Mouse (Mus musculus) spleen, adult 2 months (tissue): ENCODE data around the gene Polr1a. TPM values are rescaled to one million over a fixed set of nuclear protein-coding genes. Genes with fewer than 3 reads are reported as not detected.

Source experiments
- DNase-seq, 2 experiments: peaks; one replicate each; pipeline versions ENCODE4 v3.0.0 to v3.0.0-alpha.2; 2012 to 2021; ENCODE audit warnings: low spot score in 2 of 2, low read depth in 1 of 2
- H3K27ac ChIP-seq: fragments of 200-500 bp; 2 replicates; pipeline ENCODE4 v1.5.1; 2012; ENCODE audit warnings: low read length, inconsistent platforms; ENCODE audit not compliant: insufficient read depth
- H3K27me3 ChIP-seq: fragments of 200-500 bp; 2 replicates; pipeline ENCODE4 v1.6.1; 2012; ENCODE audit warnings: mild to moderate bottlenecking, moderate library complexity, low read length, inconsistent platforms; ENCODE audit not compliant: control insufficient read depth, insufficient read depth
- H3K36me3 ChIP-seq: fragments of 200-500 bp; 2 replicates; pipeline ENCODE4 v1.6.1; 2012; ENCODE audit warnings: mild to moderate bottlenecking, low read length, inconsistent platforms; ENCODE audit not compliant: control insufficient read depth, insufficient read depth
- H3K4me1 ChIP-seq: fragments of 200-500 bp; 2 replicates; pipeline ENCODE4 v1.6.1; 2011; ENCODE audit warnings: inconsistent platforms; ENCODE audit not compliant: control insufficient read depth, insufficient read depth, insufficient read length
- H3K4me3 ChIP-seq: fragments of 200-500 bp; 2 replicates; pipeline ENCODE4 v1.5.1; 2011; ENCODE audit warnings: mild to moderate bottlenecking, inconsistent platforms; ENCODE audit not compliant: insufficient read depth, insufficient read length; ENCODE audit errors: extremely low read depth
- CTCF ChIP-seq: fragments of 200-500 bp; IDR thresholded peaks from 2 replicates; pipeline ENCODE4 v1.5.1; 2011; ENCODE audit warnings: mild to moderate bottlenecking, inconsistent platforms; ENCODE audit not compliant: insufficient read depth, insufficient read length, insufficient replicate concordance; ENCODE audit errors: extremely low read depth
- POLR2A ChIP-seq: fragments of 200-500 bp; IDR thresholded peaks from 2 replicates; pipeline ENCODE4 v1.6.1; 2011; ENCODE audit warnings: low read depth, low read length, inconsistent platforms
- WGBS: fragments of 180-500 bp; shearing (Covaris S2); methylation state at CpG from one replicate; pipeline ENCODE4 v1.1.7; 2018; 5-methylcytosine and 5-hydroxymethylcytosine counted together
- polyA plus RNA-seq: library from polyadenylated mRNA; depleted of rRNA; stranded (reverse); fragments of >200 nt; gene quantifications from 2 replicates; pipeline ENCODE4 v1.2.3, GENCODE M21; 2012

The Polr1a gene
- polyA plus RNA-seq, 1 experiment, result 16.3 TPM

DNA sequence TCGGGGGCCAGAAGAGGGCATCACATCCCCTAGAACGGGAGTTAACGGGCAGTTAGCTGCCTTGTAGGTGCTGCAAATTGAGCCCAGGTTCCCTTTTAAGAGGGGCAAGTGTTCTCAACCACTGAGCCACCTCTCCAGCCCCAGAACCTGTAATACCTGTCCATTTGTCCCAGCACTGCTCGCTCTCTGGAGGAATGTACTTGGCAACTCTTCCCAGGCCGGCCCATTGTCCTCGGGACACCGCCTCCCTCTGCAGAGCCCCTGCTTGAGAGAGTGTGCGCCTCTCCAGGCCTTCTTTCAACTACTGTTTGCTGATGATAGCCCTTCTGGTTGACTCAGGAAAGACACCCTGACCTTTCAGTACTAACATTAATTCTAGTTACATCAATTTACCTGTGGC lies 37.3 kb downstream of the Polr1a start:
- WGBS, result 96% methylated on average over 8 of the region's 8 CpGs
- TF ChIP-seq CTCF (no peak), POLR2A (no peak)
- no peak overlapping the region for H3K27ac ChIP-seq

GRCm38 (mm10) chr6:71949721-71950120 lies 40.9 kb downstream of the Polr1a start:
- Histone ChIP-seq H3K27ac (no peak overlapping the region; the same call in 1 of the 2 replicates), H3K4me1 (peaks cover 3% of the 10 kb centered on the region; the same call in 1 of the 2 replicates), H3K36me3 (peaks cover 29% of the 10 kb centered on the region), H3K4me3 (no peak overlapping the region), H3K27me3 (no peaks in the 10 kb centered on the region)
- DNase-seq, result no peak
- TF ChIP-seq POLR2A (no peak), CTCF (no peak)
- 89% methylated on average over 3 of the region's 3 CpGs for WGBS

More for the DNA sequence above, 37.3 kb downstream of the Polr1a start:
- DNase-seq, result no peak
- peaks cover 22% of the 10 kb centered on the region for H3K36me3 ChIP-seq
- H3K4me1 ChIP-seq, result peaks cover 1% of the 10 kb centered on the region; the same call in 1 of the 2 replicates
- H3K27me3 ChIP-seq, result no peaks in the 10 kb centered on the region
- no peak overlapping the region for H3K4me3 ChIP-seq

- peaks cover 3% of the 10 kb centered on the region; the same call in 1 of the 2 replicates for H3K4me1 ChIP-seq
- 72% methylated on average over 3 of the region's 3 CpGs for WGBS
- DNase-seq, result no peak
- no peak for TF ChIP-seq POLR2A
- no peak overlapping the region for H3K4me3 ChIP-seq
- H3K27ac ChIP-seq, result no peak overlapping the region
- H3K36me3 ChIP-seq, result peaks cover 31% of the 10 kb centered on the region
- H3K27me3 ChIP-seq, result no peaks in the 10 kb centered on the region
These were observed 41.7 kb downstream of the Polr1a start for GRCm38 (mm10) chr6:71950592-71950991.

DNA sequence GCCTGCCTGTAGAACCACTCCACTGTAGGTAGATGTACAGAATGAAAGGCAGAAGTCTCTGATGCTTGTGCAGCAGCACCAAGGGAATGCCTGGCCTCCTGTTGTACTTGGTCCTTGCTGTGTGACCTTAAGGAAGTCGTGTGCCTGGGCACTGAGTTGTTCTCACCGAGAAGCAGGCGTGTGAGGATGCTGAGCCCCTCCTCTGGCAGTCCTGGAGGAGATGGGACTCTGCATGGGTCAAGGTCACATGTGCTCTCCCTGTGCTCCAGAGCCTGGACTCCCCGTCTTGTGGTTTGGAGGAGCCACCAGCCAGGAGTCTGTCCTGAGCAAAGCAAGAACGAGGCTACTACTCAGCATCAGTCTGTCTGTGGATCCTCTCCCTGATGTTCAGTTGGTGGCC lies 42.3 kb downstream of the Polr1a start:
- Histone ChIP-seq H3K4me3 (no peak overlapping the region), H3K27me3 (no peaks in the 10 kb centered on the region), H3K27ac (peak overlapping the region; percentile 18; the same call in 1 of the 2 replicates), H3K36me3 (peaks cover 29% of the 10 kb centered on the region), H3K4me1 (peaks cover 3% of the 10 kb centered on the region; the same call in 1 of the 2 replicates)
- 77% methylated on average over 5 of the region's 5 CpGs for WGBS
- TF ChIP-seq CTCF (no peak), POLR2A (no peak)
- no peak for DNase-seq

DNA sequence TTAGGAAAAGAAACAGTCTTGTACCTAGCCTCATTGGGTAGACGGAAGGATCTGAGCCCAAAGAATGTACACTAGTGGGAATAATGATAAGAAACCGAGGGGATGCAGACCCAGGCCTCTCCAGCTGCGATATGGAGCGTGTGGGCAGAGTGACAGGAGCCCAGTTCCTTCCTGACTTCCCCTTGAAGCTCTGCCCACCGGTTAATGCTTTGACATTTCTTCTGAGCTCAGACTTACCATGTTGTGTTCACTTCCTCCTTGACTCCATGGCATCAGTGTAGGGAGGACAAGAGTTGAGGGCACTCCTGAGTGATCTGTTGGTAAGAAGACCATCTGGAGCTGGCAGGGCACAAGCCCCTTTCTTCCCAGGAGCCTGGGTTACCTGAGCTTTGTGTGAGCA lies 53.3 kb downstream of the Polr1a start:
- WGBS, result 35% methylated on average over 5 of the region's 5 CpGs
- DNase-seq, result no peak
- TF ChIP-seq CTCF, result no peak
- TF ChIP-seq POLR2A, result no peak
- H3K27ac ChIP-seq, result no peak overlapping the region
- peaks cover 7% of the 10 kb centered on the region; the same call in 1 of the 2 replicates for H3K4me1 ChIP-seq
- no peaks in the 10 kb centered on the region for H3K27me3 ChIP-seq
- no peak overlapping the region for H3K4me3 ChIP-seq
- peaks cover 13% of the 10 kb centered on the region for H3K36me3 ChIP-seq

GRCm38 (mm10) chr6:71962706-71963105 lies 53.9 kb downstream of the Polr1a start:
- DNase-seq, result no peak

GRCm38 (mm10) chr6:71963561-71963960 lies 54.7 kb downstream of the Polr1a start:
- Histone ChIP-seq H3K27ac (no peak overlapping the region), H3K4me1 (peaks cover 7% of the 10 kb centered on the region; the same call in 1 of the 2 replicates), H3K4me3 (no peak overlapping the region), H3K27me3 (no peaks in the 10 kb centered on the region), H3K36me3 (peaks cover 21% of the 10 kb centered on the region)
- no peak for DNase-seq
- TF ChIP-seq POLR2A (no peak), CTCF (no peak)
- 75% methylated on average over 11 of the region's 11 CpGs for WGBS

More at GRCm38 (mm10) chr6:71962706-71963105, 53.9 kb downstream of the Polr1a start:
- H3K4me3 ChIP-seq, result no peak overlapping the region
- 17% methylated on average over 6 of the region's 6 CpGs for WGBS
- H3K27ac ChIP-seq, result no peak overlapping the region
- no peaks in the 10 kb centered on the region for H3K27me3 ChIP-seq
- peaks cover 16% of the 10 kb centered on the region for H3K36me3 ChIP-seq
- no peak for TF ChIP-seq POLR2A
- no peak for TF ChIP-seq CTCF
- peaks cover 7% of the 10 kb centered on the region; the same call in 1 of the 2 replicates for H3K4me1 ChIP-seq
